Mouse (Mus musculus) forebrain, embryonic 16.5 days (tissue): Measurements from ENCODE around the gene Zfp185. TPM values are rescaled to one million over a fixed set of nuclear protein-coding genes. Genes with fewer than 3 reads are reported as not detected.

Experiments
- ATAC-seq: fragments of 200-750 bp; cut with Nextera tagmentation; 2 replicates; pipeline ENCODE4 v1.8.0; 2017; ENCODE audit warnings: mild to moderate bottlenecking, moderate library complexity
- H3K27ac ChIP-seq: fragments of 300-500 bp; sonication (generic); 2 replicates; pipeline ENCODE4 v1.5.1; 2014; ENCODE audit warnings: low read length, control low read depth
- H3K27me3 ChIP-seq: fragments of 300-500 bp; sonication (generic); replicated peaks from 2 replicates; pipeline ENCODE4 v1.6.1; 2014; ENCODE audit warnings: low read length; ENCODE audit not compliant: control insufficient read depth, insufficient read depth
- H3K36me3 ChIP-seq: fragments of 300-500 bp; sonication (generic); 2 replicates; pipeline ENCODE4 v1.6.1; 2014; ENCODE audit not compliant: control insufficient read depth, insufficient read depth
- H3K4me1 ChIP-seq: fragments of 300-500 bp; sonication (generic); replicated peaks from 2 replicates; pipeline ENCODE4 v1.6.1; 2014; ENCODE audit warnings: low read length; ENCODE audit not compliant: control insufficient read depth, insufficient read depth
- H3K4me2 ChIP-seq: fragments of 300-500 bp; sonication (generic); 2 replicates; pipeline ENCODE4 v1.6.1; 2014; ENCODE audit warnings: mild to moderate bottlenecking, low read length, control low read depth
- H3K4me3 ChIP-seq: fragments of 300-500 bp; sonication (generic); replicated peaks from 2 replicates; pipeline ENCODE4 v1.5.1; 2014; ENCODE audit warnings: mild to moderate bottlenecking, low read length, control low read depth
- H3K9ac ChIP-seq: fragments of 300-500 bp; sonication (generic); replicated peaks from 2 replicates; pipeline ENCODE4 v1.6.1; 2014; ENCODE audit warnings: low read depth, low read length, control low read depth
- H3K9me3 ChIP-seq: fragments of 300-500 bp; sonication (generic); 2 replicates; pipeline ENCODE4 v1.6.1; 2016; ENCODE audit warnings: low read length; ENCODE audit not compliant: control insufficient read depth
- WGBS: fragments of 180-500 bp; shearing (Covaris S2); extraction: QIAGEN DNeasy Blood & Tissue Kit; methylation state at CpG from one replicate; pipeline ENCODE4 v1.1.7; 2014; 5-methylcytosine and 5-hydroxymethylcytosine counted together
- polyA plus RNA-seq: library from polyadenylated mRNA; unstranded; fragments of >200 nt; fragmentation: Nextera tagmentation; extraction: Ambion mirVana; gene quantifications from 2 replicates; pipeline ENCODE4 v1.2.1, GENCODE M21; 2015

Zfp185 gene
- 0.96 and 1.9 TPM in 2 replicates for polyA plus RNA-seq

- H3K27me3 ChIP-seq, result no peaks in the 10 kb centered on the region
- H3K9me3 ChIP-seq, result no peaks in the 10 kb centered on the region
- H3K9ac ChIP-seq, result peak within 1 kb of the TSS; percentile 41; the same call in 1 of the 2 replicates
- WGBS, result 10% methylated on average over 26 of the region's 45 CpGs
- peak within 1 kb of the TSS; percentile 41 for H3K4me3 ChIP-seq
- H3K36me3 ChIP-seq, result no peaks in the 10 kb centered on the region
- H3K4me2 ChIP-seq, result peak within 1 kb of the TSS; percentile 64
- ATAC-seq, result peak; percentile 69
- peaks cover 4% of the 10 kb centered on the region; the same call in 1 of the 2 replicates for H3K4me1 ChIP-seq
- H3K27ac ChIP-seq, result no peak within 1 kb of the TSS
These were observed at the start of gene Zfp185 for GRCm38 (mm10) chrX:72986841-72987519. TSS of gene Zfp185 (plus strand) at chrX:72987339.

- Histone ChIP-seq H3K9ac (no peak overlapping the region), H3K27me3 (no peaks in the 10 kb centered on the region), H3K4me1 (no peaks in the 10 kb centered on the region), H3K4me3 (no peak overlapping the region), H3K27ac (no peak overlapping the region), H3K4me2 (no peak overlapping the region), H3K36me3 (peaks cover 4% of the 10 kb centered on the region; the same call in 1 of the 2 replicates), H3K9me3 (no peaks in the 10 kb centered on the region)
- no peak for ATAC-seq
- 76% methylated on average over 4 of the region's 4 CpGs for WGBS
These were observed 33.7 kb upstream of the Zfp185 start for GRCm38 (mm10) chrX:72953464-72953863.

GRCm38 (mm10) chrX:72956486-72956885 lies 30.7 kb upstream of the Zfp185 start:
- no peak overlapping the region for H3K4me3 ChIP-seq
- no peak for ATAC-seq
- H3K9ac ChIP-seq, result no peak overlapping the region
- 0 out of 2 replicates have a peak, but pooled peaks cover 2% of the 10 kb centered on the region for H3K36me3 ChIP-seq
- no peaks in the 10 kb centered on the region for H3K27me3 ChIP-seq
- no peak overlapping the region for H3K27ac ChIP-seq
- H3K4me2 ChIP-seq, result no peak overlapping the region
- H3K9me3 ChIP-seq, result no peaks in the 10 kb centered on the region
- 92% methylated on average over 4 of the region's 4 CpGs for WGBS
- no peaks in the 10 kb centered on the region for H3K4me1 ChIP-seq

- no peak overlapping the region for H3K9ac ChIP-seq
- WGBS, result 83% methylated on average over 4 of the region's 4 CpGs
- no peak overlapping the region for H3K27ac ChIP-seq
- no peaks in the 10 kb centered on the region for H3K9me3 ChIP-seq
- no peak for ATAC-seq
- 0 out of 2 replicates have a peak, but pooled peaks cover 2% of the 10 kb centered on the region for H3K36me3 ChIP-seq
- H3K4me3 ChIP-seq, result no peak overlapping the region
- H3K4me2 ChIP-seq, result no peak overlapping the region
- no peaks in the 10 kb centered on the region for H3K4me1 ChIP-seq
- no peaks in the 10 kb centered on the region for H3K27me3 ChIP-seq
These were observed 26.7 kb upstream of the Zfp185 start for GRCm38 (mm10) chrX:72960431-72960830.

- Histone ChIP-seq H3K36me3 (0 out of 2 replicates have a peak, but pooled peaks cover 2% of the 10 kb centered on the region), H3K4me3 (no peak overlapping the region), H3K9ac (no peak overlapping the region), H3K27me3 (no peaks in the 10 kb centered on the region), H3K9me3 (no peaks in the 10 kb centered on the region), H3K4me1 (no peaks in the 10 kb centered on the region), H3K27ac (no peak overlapping the region), H3K4me2 (no peak overlapping the region)
- ATAC-seq, result no peak
- 72% methylated on average over 3 of the region's 3 CpGs for WGBS
These were observed 25.6 kb upstream of the Zfp185 start for GRCm38 (mm10) chrX:72961511-72961910.

- 0 out of 2 replicates have a peak, but pooled peaks cover 2% of the 10 kb centered on the region for H3K36me3 ChIP-seq
- H3K27ac ChIP-seq, result no peak overlapping the region
- H3K9me3 ChIP-seq, result no peaks in the 10 kb centered on the region
- no peak overlapping the region for H3K4me3 ChIP-seq
- WGBS, result 82% methylated on average over 3 of the region's 3 CpGs
- no peaks in the 10 kb centered on the region for H3K4me1 ChIP-seq
- H3K9ac ChIP-seq, result no peak overlapping the region
- H3K27me3 ChIP-seq, result no peaks in the 10 kb centered on the region
- ATAC-seq, result no peak
- H3K4me2 ChIP-seq, result no peak overlapping the region
These were observed 24.4 kb upstream of the Zfp185 start for GRCm38 (mm10) chrX:72962743-72963142.

GRCm38 (mm10) chrX:72982831-72983230 lies 4.3 kb upstream of the Zfp185 start:
- ATAC-seq, result no peak
- H3K9me3 ChIP-seq, result no peaks in the 10 kb centered on the region
- no peak overlapping the region for H3K4me2 ChIP-seq
- no peaks in the 10 kb centered on the region for H3K36me3 ChIP-seq
- no peak overlapping the region for H3K27ac ChIP-seq
- H3K4me3 ChIP-seq, result no peak overlapping the region
- peaks cover 4% of the 10 kb centered on the region; the same call in 1 of the 2 replicates for H3K4me1 ChIP-seq
- H3K9ac ChIP-seq, result no peak overlapping the region
- 46% methylated on average over 6 of the region's 6 CpGs for WGBS
- no peaks in the 10 kb centered on the region for H3K27me3 ChIP-seq

- 81% methylated on average over 2 of the region's 2 CpGs for WGBS
- no peak overlapping the region for H3K4me3 ChIP-seq
- no peaks in the 10 kb centered on the region for H3K9me3 ChIP-seq
- ATAC-seq, result no peak
- H3K9ac ChIP-seq, result no peak overlapping the region
- H3K36me3 ChIP-seq, result no peaks in the 10 kb centered on the region
- H3K4me2 ChIP-seq, result no peak overlapping the region
- no peaks in the 10 kb centered on the region for H3K27me3 ChIP-seq
- H3K27ac ChIP-seq, result no peak overlapping the region
- H3K4me1 ChIP-seq, result peaks cover 4% of the 10 kb centered on the region; the same call in 1 of the 2 replicates
These were observed 1.5 kb upstream of the Zfp185 start for GRCm38 (mm10) chrX:72985607-72986006.

- H3K27ac ChIP-seq, result no peak overlapping the region
- H3K4me2 ChIP-seq, result peak overlapping the region; percentile 64
- peak overlapping the region; percentile 41; the same call in 1 of the 2 replicates for H3K9ac ChIP-seq
- H3K36me3 ChIP-seq, result no peaks in the 10 kb centered on the region
- no peaks in the 10 kb centered on the region for H3K9me3 ChIP-seq
- peak overlapping the region; percentile 41 for H3K4me3 ChIP-seq
- 28% methylated on average over 14 of the region's 14 CpGs for WGBS
- ATAC-seq, result no peak
- H3K27me3 ChIP-seq, result no peaks in the 10 kb centered on the region
- peaks cover 4% of the 10 kb centered on the region; the same call in 1 of the 2 replicates for H3K4me1 ChIP-seq
These were observed 374 bp downstream of the Zfp185 start for GRCm38 (mm10) chrX:72987520-72987905.
